Mouse (Mus musculus): ENCODE measurements around the gene 1110004F10Rik.
"Not testable (repeated sequence)": the region's sequence is repeated elsewhere in the genome, so short reads cannot be mapped to it uniquely, and the experiment has no call there.

The 1110004F10Rik gene

GRCm38 (mm10) chr7:116039196-116039537 lies at the start of gene 1110004F10Rik:
TSS of gene 1110004F10Rik (plus strand) at chr7:116039397.
- peak in 1 of 2 experiments; percentile 7 for DNase-seq

GRCm38 (mm10) chr7:116002726-116003125 lies 36.5 kb upstream of the 1110004F10Rik start:
- no peak for DNase-seq

- DNase-seq: no peak
Observed at GRCm38 (mm10) chr7:116029991-116030390, 9.2 kb upstream of the 1110004F10Rik start.

- DNase-seq: peak in 1 of 2 experiments; percentile 22
Observed at GRCm38 (mm10) chr7:116030597-116031387, 8.4 kb upstream of the 1110004F10Rik start.

GRCm38 (mm10) chr7:116031388-116031717 lies 7.8 kb upstream of the 1110004F10Rik start:
- DNase-seq: peak in 1 of 2 experiments; percentile 16

- DNase-seq: peak; percentile 59 to 83
Observed at GRCm38 (mm10) chr7:116031718-116032595, 7.2 kb upstream of the 1110004F10Rik start.

GRCm38 (mm10) chr7:116032596-116033307 lies 6.4 kb upstream of the 1110004F10Rik start:
- peak; percentile 78 to 88 for DNase-seq

- DNase-seq: peak; percentile 49 to 71
Observed at GRCm38 (mm10) chr7:116033371-116034241, 5.6 kb upstream of the 1110004F10Rik start.

GRCm38 (mm10) chr7:116034282-116034758 lies 4.9 kb upstream of the 1110004F10Rik start:
- DNase-seq: peak; percentile 14 to 47

GRCm38 (mm10) chr7:116035504-116035903 lies 3.7 kb upstream of the 1110004F10Rik start:
- no peak for DNase-seq

- DNase-seq: peak in 1 of 2 experiments; percentile 3
Observed at GRCm38 (mm10) chr7:116036591-116037555, 2.3 kb upstream of the 1110004F10Rik start.

- DNase-seq: peak in 1 of 2 experiments; percentile 4
Observed at GRCm38 (mm10) chr7:116038024-116038423, 1.2 kb upstream of the 1110004F10Rik start.

- peak in 1 of 2 experiments; percentile 16 for DNase-seq
Observed at GRCm38 (mm10) chr7:116038511-116038910, 686 bp upstream of the 1110004F10Rik start, which contains the start of gene Sox6. TSS of gene Sox6 (minus strand) at chr7:116038796.

GRCm38 (mm10) chr7:116039538-116040466 lies 605 bp downstream of the 1110004F10Rik start:
- DNase-seq: peak; percentile 83 to 90

GRCm38 (mm10) chr7:116040470-116041019 lies 1.3 kb downstream of the 1110004F10Rik start:
- no peak for DNase-seq

GRCm38 (mm10) chr7:116060739-116061138 lies 21.5 kb downstream of the 1110004F10Rik start:
- DNase-seq: no peak

GRCm38 (mm10) chr7:116084366-116084765 lies 45.2 kb downstream of the 1110004F10Rik start, which contains the start of gene Gm4353:
TSS of gene Gm4353 (minus strand) at chr7:116084635.
- not testable (repeated sequence) for DNase-seq

GRCm38 (mm10) chr7:116092710-116093465 lies 53.7 kb downstream of the 1110004F10Rik start:
- DNase-seq: peak; percentile 95 to 96

Measured in kidney, postnatal 36 days (tissue).